Mouse (Mus musculus): ENCODE results near the gene Erlin1. TPM values are rescaled to one million over a fixed set of nuclear protein-coding genes. Genes with fewer than 3 reads are reported as not detected.

Gene Erlin1
- 18.4 and 20.0 TPM in 2 replicates for total RNA-seq (2021)
- long read RNA-seq, experiment 1, transcript Erlin1-202 (12 exons, 3,136 nt) = major isoform, 16 of 21 reads
- long read RNA-seq, experiment 1, partial matches to known transcripts = 1 of 21 reads
- long read RNA-seq, experiment 1, other reads (novel, unspliced or antisense) = 0 of 21 reads
- long read RNA-seq, experiment 2, transcript Erlin1-201 (12 exons, 3,228 nt) = minor isoform, 5 of 22 reads
- long read RNA-seq, experiment 2, transcript Erlin1-202 (12 exons, 3,136 nt) = major isoform, 9 of 22 reads
- long read RNA-seq, experiment 2, partial matches to known transcripts = 5 of 22 reads
- long read RNA-seq, experiment 2, other reads (novel, unspliced or antisense) = 1 of 22 reads

- peak; percentile 96 for DNase-seq
Measured at GRCm38 (mm10) chr19:44069121-44069913, at the start of gene Erlin1. TSS of gene Erlin1 (minus strand) at chr19:44069785.

- DNase-seq = no peak
Measured at GRCm38 (mm10) chr19:44117793-44118192, 48.2 kb upstream of the Erlin1 start.

DNA sequence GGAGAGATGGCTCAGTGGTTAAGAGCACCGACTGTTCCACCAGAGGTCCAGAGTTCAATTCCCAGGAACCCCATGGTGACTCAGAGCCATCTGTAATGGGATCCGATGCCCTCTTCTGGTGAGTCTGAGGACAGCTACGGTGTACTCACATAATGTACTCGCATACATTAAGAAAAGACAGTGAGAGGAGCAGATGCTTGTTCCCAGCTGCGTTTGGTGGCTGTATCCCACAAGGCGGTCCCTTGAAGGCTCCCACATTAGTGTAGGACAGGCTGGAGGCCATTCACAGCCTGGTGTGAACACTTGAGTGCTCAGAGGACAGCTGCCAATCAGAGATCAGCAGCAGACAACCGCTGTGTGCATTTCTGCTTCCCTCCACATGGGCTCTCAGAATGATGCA, 42.1 kb upstream of the Erlin1 start:
- peak; percentile 10 for DNase-seq

DNA sequence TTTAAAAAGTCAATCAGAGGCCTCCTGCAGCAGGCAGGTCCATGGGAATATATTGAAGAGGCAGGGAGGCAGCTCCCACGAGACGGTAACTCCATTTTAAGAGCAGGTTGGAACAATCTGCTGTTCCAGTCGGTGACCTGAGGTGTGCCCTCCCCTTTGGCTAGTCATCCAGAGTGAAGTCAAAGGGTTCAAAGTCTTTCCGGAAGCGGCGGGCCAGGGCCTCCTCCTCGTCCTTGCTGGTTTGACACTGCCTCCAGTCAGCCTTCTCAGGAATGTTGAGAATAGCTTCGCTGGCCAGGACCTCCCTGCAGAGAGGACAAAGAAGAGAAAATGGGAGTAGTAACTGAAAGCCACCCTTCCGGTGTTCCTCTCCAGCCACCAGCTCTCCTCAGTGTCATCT, 40.8 kb upstream of the Erlin1 start:
- DNase-seq = peak; percentile 12

- DNase-seq = peak; percentile 76
Measured at GRCm38 (mm10) chr19:44108996-44109395, 39.4 kb upstream of the Erlin1 start.

DNA sequence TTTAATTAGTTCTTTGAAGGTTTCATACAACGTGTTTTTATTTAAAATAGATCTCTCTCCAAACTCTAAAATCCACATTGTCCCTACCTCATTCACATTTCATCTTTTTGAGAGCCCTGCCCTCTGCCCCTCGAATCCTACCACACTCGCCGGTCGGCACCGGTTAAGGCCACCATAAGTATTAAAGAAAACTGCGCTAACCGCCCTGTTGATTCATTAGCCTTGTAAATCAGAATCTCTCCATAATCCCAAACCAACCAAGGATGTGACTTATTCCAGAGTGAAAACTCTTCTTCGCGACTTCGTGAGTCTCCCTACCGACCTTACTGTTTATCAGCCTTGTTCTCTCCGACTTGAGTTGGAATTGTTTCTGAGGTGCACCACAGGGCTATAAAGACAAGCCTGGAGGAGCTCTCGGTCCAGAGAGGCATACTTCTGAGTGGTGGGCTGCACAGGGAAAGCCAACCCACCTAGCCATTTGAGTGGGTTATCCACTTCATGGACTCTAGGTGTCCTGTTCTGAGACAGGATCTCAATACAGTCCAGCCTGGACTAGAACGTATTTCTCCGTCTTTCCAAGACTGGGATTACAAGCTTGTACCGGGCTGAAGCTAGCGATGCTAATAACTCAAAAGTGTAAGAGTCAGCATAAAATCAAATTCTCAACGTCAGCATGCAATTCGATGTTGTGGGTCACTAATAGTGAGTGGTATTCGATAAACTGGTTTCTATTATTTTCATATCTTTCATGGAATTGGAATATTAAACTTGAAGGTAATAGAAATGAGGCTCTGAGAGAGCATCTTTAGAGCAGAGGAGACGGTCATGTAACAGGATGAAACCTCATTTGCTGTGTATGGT, 38.3 kb upstream of the Erlin1 start:
- no peak for DNase-seq

GRCm38 (mm10) chr19:44106831-44107660, 37.5 kb upstream of the Erlin1 start, which contains the start of gene Chuk:
TSS of gene Chuk (minus strand) at chr19:44107480.
- peak; percentile 98 for DNase-seq

- no peak for DNase-seq
Measured at GRCm38 (mm10) chr19:44104393-44104792, 34.8 kb upstream of the Erlin1 start.

DNA sequence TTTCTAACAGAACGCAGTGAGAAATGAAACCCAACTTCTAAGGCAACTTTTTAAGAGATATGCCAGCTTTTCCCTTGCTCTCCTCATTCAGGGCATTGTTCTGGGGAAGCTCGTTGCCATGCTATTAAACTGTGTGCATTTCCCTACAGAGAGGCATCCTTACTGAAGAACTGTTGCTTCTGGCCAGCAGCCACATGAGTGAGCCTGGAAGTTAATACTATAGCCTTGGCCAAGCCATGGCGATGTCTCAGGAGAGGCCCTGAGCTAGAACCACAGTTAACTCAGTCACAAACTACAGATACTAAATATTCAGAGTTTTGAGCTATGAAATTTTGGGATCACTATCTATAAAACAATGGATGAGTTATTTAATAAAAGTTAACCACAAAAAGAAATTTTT, 33.4 kb upstream of the Erlin1 start:
- no peak for DNase-seq

GRCm38 (mm10) chr19:44100840-44101239, 31.3 kb upstream of the Erlin1 start:
- no peak for DNase-seq

- DNase-seq = no peak
Measured at GRCm38 (mm10) chr19:44086278-44086677, 16.7 kb upstream of the Erlin1 start.

- no peak for DNase-seq
Measured at GRCm38 (mm10) chr19:44080920-44081319, 11.3 kb upstream of the Erlin1 start.

- no peak for DNase-seq
Measured at GRCm38 (mm10) chr19:44080023-44080422, 10.4 kb upstream of the Erlin1 start.

DNA sequence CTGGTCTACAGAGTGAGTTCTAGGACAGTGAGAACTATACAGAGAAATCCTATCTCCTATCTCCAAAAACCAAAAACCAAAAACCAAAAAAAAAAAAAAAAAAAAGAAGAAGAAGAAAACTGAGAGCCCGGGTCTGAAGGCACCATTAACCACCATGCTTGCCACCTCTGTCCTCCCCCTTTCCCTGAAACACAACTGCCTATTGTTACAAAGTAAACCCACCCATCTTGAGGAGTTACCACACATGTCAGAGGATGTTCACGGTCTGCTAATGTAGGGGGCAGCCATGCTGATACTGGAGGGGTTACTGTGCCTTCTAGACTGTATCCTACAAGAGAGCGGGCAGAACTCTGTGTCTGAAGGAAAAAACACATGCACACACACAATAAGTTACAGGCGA, 7.4 kb upstream of the Erlin1 start:
- DNase-seq = no peak

GRCm38 (mm10) chr19:44076457-44076856, 6.9 kb upstream of the Erlin1 start:
- DNase-seq = no peak

GRCm38 (mm10) chr19:44074986-44075385, 5.4 kb upstream of the Erlin1 start:
- DNase-seq = no peak

DNA sequence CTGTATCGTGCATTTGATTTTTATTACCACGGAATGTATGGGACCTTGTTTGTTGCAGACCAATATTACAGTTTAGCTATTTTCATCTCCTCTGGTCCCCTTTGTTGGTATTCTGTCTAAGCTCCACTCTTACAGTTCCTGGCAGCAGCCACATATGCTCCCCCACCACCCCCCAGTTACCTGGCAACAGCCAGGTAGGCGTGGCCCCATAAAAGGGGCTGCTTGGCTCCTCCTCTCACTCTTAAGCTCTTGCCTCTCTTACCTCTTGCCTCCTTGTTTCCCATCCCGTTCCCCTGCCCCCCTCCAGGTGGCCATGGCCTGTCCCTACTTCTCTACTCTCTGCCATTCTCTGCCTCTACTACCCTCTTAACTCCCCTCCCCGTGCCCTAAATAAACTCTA, 1.6 kb upstream of the Erlin1 start:
- DNase-seq = no peak

- no peak for DNase-seq
Measured at GRCm38 (mm10) chr19:44069914-44070232, 288 bp upstream of the Erlin1 start.

DNA sequence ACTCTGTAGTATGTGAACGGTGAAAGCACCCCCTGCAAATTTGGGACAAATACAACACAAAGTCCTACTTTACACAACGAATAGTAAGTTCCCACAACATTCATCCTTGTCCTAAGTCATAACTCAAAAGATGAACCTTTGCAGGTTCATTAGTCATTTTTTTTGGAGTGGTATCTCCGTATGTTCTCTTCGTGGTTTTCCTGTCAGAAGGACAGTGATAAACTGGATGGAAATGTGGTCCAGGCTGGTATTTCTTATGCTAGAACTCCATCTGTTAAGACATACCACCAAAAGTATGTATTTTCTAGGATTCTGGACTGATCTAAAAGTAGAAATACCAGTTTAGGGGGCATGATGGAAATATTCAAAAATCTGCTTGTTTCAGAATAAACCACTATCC, 1.4 kb downstream of the Erlin1 start:
- DNase-seq = no peak

- DNase-seq = peak; percentile 7
Measured at GRCm38 (mm10) chr19:44067323-44068049, 2.1 kb downstream of the Erlin1 start.

- no peak for DNase-seq
Measured at GRCm38 (mm10) chr19:44064734-44065133, 4.9 kb downstream of the Erlin1 start.
